Mouse (Mus musculus) yolk sac, embryonic 10.5 days (tissue): ENCODE data around the gene Atf1.
"Not testable (repeated sequence)": the region's sequence is repeated elsewhere in the genome, so short reads cannot be mapped to it uniquely, and the experiment has no call there.

Source experiments
- DNase-seq: peaks from one replicate; pipeline ENCODE4 v3.0.0-alpha.2; 2017; ENCODE audit warnings: low spot score

Gene Atf1

GRCm38 (mm10) chr15:100260351-100260750, 32.7 kb downstream of the Atf1 start:
- not testable (repeated sequence) for DNase-seq

- no peak for DNase-seq
Measured at GRCm38 (mm10) chr15:100263246-100263905, 35.8 kb downstream of the Atf1 start.

GRCm38 (mm10) chr15:100265586-100266325, 38.1 kb downstream of the Atf1 start:
- DNase-seq, result no peak

GRCm38 (mm10) chr15:100268916-100269315, 41.3 kb downstream of the Atf1 start:
- no peak for DNase-seq

GRCm38 (mm10) chr15:100269776-100270175, 42.2 kb downstream of the Atf1 start:
- DNase-seq, result no peak

- not testable (repeated sequence) for DNase-seq
Measured at GRCm38 (mm10) chr15:100270609-100271008, 43.0 kb downstream of the Atf1 start.

- DNase-seq, result no peak
Measured at GRCm38 (mm10) chr15:100271411-100271810, 43.8 kb downstream of the Atf1 start.

GRCm38 (mm10) chr15:100273791-100274308, 46.2 kb downstream of the Atf1 start:
- not testable (repeated sequence) for DNase-seq

GRCm38 (mm10) chr15:100274790-100275559, 47.4 kb downstream of the Atf1 start:
- DNase-seq, result no peak

GRCm38 (mm10) chr15:100276403-100276802, 48.8 kb downstream of the Atf1 start:
- no peak for DNase-seq

- DNase-seq, result no peak
Measured at GRCm38 (mm10) chr15:100277586-100277985, 50.0 kb downstream of the Atf1 start.

GRCm38 (mm10) chr15:100280626-100281025, 53.0 kb downstream of the Atf1 start, which contains the start of gene Tmprss12:
Gene Tmprss12 (plus strand): TSS chr15:100280837.
- DNase-seq, result no peak

- no peak for DNase-seq
Measured at GRCm38 (mm10) chr15:100288980-100289379, 61.4 kb downstream of the Atf1 start.

- DNase-seq, result no peak
Measured at GRCm38 (mm10) chr15:100290858-100291257, 63.2 kb downstream of the Atf1 start.

- DNase-seq, result no peak
Measured at GRCm38 (mm10) chr15:100292326-100292725, 64.7 kb downstream of the Atf1 start.

GRCm38 (mm10) chr15:100297856-100298255, 70.2 kb downstream of the Atf1 start:
- no peak for DNase-seq

GRCm38 (mm10) chr15:100300499-100300898, 72.9 kb downstream of the Atf1 start:
- no peak for DNase-seq

GRCm38 (mm10) chr15:100301556-100301955, 73.9 kb downstream of the Atf1 start:
- DNase-seq, result no peak

- no peak for DNase-seq
Measured at GRCm38 (mm10) chr15:100303428-100304018, 75.9 kb downstream of the Atf1 start.

GRCm38 (mm10) chr15:100304019-100304991, 76.7 kb downstream of the Atf1 start, which contains the start of gene Mettl7a1:
Gene Mettl7a1 (plus strand): TSS chr15:100304140.
- DNase-seq, result peak; percentile 88

GRCm38 (mm10) chr15:100306201-100306600, 78.6 kb downstream of the Atf1 start:
- no peak for DNase-seq
